Mouse (Mus musculus): ENCODE measurements around the gene Tns1.

Tns1 gene

GRCm38 (mm10) chr1:73862323-73863073, 261.8 kb downstream of the Tns1 start:
- DNase-seq (ENCODE audit: low read depth, low spot score), result peak; percentile 35

DNA sequence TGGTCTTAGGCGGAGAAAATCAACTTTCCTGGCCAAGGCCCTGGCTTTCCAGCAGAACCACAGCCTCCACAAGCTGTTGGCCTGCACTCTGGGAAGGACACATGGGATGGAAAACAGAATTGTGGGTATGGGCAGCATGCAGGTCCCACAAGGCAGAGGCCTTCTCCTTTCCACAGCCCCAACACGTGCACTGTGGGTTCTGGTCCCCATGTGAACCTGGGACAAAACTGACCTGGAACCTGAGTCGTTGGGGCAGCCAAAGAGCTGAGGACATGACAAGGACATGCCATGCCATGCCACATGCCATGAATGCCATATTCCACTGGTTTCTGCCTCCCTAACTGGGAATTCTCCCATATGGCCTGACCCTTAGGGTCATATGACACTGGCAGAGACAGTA, 263.8 kb downstream of the Tns1 start:
- DNase-seq (ENCODE audit: low read depth, low spot score), result no peak
